Mouse (Mus musculus) MEL-GATA-1-ER (cell line): Measurements from ENCODE around the gene Otop3.

Experiments
- DNase-seq: peaks from one replicate; pipeline ENCODE4 v3.0.0-alpha.2; 2012; ENCODE audit warnings: low read depth; ENCODE audit errors: extremely low read depth

Otop3 gene

DNA sequence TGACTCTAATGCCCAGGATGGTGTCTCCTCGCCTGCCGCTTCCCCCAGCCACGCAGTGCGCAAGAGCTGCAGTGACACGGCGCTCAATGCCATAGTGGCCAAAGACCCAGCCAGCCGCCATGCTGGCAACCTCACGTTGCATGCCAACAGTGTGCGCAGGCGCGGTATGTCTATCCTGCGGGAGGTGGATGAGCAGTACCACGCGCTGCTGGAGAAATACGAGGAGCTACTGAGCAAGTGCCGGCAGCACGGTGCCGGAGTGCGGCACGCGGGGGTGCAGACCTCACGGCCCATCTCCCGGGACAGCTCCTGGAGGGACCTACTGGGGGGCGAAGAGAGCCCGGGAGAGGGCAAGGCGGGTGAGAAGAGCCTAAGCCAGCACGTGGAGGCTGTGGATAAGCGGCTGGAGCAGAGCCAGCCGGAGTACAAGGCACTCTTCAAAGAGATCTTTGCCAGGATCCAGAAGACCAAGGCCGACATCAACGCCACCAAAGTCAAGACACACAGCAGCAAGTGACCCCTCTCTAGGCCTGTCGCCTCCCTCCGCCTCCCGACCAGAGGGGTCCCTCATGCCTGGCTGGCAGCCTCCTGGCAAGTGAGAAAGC, 59.3 kb downstream of the Otop3 start:
- no peak for DNase-seq
